Mouse (Mus musculus) left cerebral cortex, adult 11 months (tissue): ENCODE measurements around the gene Slc35c2.

ENCODE experiments used
- DNase-seq: peaks from one replicate; pipeline ENCODE4 v3.0.0; 2022; ENCODE audit warnings: low spot score

Gene Slc35c2

GRCm38 (mm10) chr2:165287202-165287984, at the start of gene Slc35c2:
Gene Slc35c2 (minus strand): TSS chr2:165287869.
- peak; percentile 90 for DNase-seq

GRCm38 (mm10) chr2:165337191-165337590, 49.5 kb upstream of the Slc35c2 start:
- DNase-seq, result no peak

- DNase-seq, result no peak
These were observed 45.0 kb upstream of the Slc35c2 start for GRCm38 (mm10) chr2:165332610-165333210.

GRCm38 (mm10) chr2:165329703-165330102, 42.0 kb upstream of the Slc35c2 start:
- no peak for DNase-seq

GRCm38 (mm10) chr2:165328746-165329145, 41.1 kb upstream of the Slc35c2 start:
- DNase-seq, result no peak

- no peak for DNase-seq
These were observed 39.7 kb upstream of the Slc35c2 start for GRCm38 (mm10) chr2:165327386-165327785.

GRCm38 (mm10) chr2:165326304-165327190, 38.9 kb upstream of the Slc35c2 start, which contains the start of gene Elmo2:
Gene Elmo2 (minus strand): TSS chr2:165326479.
- peak; percentile 99 for DNase-seq

- DNase-seq, result no peak
These were observed 38.0 kb upstream of the Slc35c2 start for GRCm38 (mm10) chr2:165325521-165326303.

GRCm38 (mm10) chr2:165323928-165324327, 36.3 kb upstream of the Slc35c2 start:
- no peak for DNase-seq

GRCm38 (mm10) chr2:165323484-165323883, 35.8 kb upstream of the Slc35c2 start:
- no peak for DNase-seq

GRCm38 (mm10) chr2:165321981-165322735, 34.5 kb upstream of the Slc35c2 start:
- DNase-seq, result no peak

GRCm38 (mm10) chr2:165321381-165321888, 33.8 kb upstream of the Slc35c2 start:
- DNase-seq, result no peak

- no peak for DNase-seq
These were observed 33.0 kb upstream of the Slc35c2 start for GRCm38 (mm10) chr2:165320531-165321150.

- no peak for DNase-seq
These were observed 31.8 kb upstream of the Slc35c2 start for GRCm38 (mm10) chr2:165319503-165319902.

GRCm38 (mm10) chr2:165318941-165319340, 31.3 kb upstream of the Slc35c2 start:
- no peak for DNase-seq

- DNase-seq, result no peak
These were observed 30.1 kb upstream of the Slc35c2 start for GRCm38 (mm10) chr2:165317621-165318263.

GRCm38 (mm10) chr2:165316837-165317473, 29.3 kb upstream of the Slc35c2 start:
- DNase-seq, result peak; percentile 74

- DNase-seq, result no peak
These were observed 28.5 kb upstream of the Slc35c2 start for GRCm38 (mm10) chr2:165316204-165316603.

- no peak for DNase-seq
These were observed 26.5 kb upstream of the Slc35c2 start for GRCm38 (mm10) chr2:165314197-165314596.
